Mouse (Mus musculus) midbrain, embryonic 11.5 days (tissue): ENCODE results near the gene Pigf. TPM values are rescaled to one million over a fixed set of nuclear protein-coding genes. Genes with fewer than 3 reads are reported as not detected.

Experiments used
- ATAC-seq: fragments of 200-750 bp; cut with Nextera tagmentation; 2 replicates; pipeline ENCODE4 v1.8.0; 2017; ENCODE audit warnings: moderate TSS enrichment, moderate library complexity; ENCODE audit not compliant: low FRiP score
- DNase-seq: peaks from one replicate; pipeline ENCODE4 v3.0.0; 2015; ENCODE audit warnings: low spot score; ENCODE audit errors: missing footprints
- H3K27ac ChIP-seq: fragments of 300-500 bp; sonication (generic); 2 replicates; pipeline ENCODE4 v1.5.1; 2014; ENCODE audit warnings: low read depth, low read length
- H3K27me3 ChIP-seq: fragments of 300-500 bp; sonication (generic); 2 replicates; pipeline ENCODE4 v1.6.1; 2014; ENCODE audit warnings: mild to moderate bottlenecking, low read length, moderate library complexity, mixed read lengths; ENCODE audit not compliant: control insufficient read depth, insufficient read depth
- H3K36me3 ChIP-seq: fragments of 300-500 bp; sonication (generic); 2 replicates; pipeline ENCODE4 v1.6.1; 2014; ENCODE audit warnings: mild to moderate bottlenecking, low read length, moderate library complexity, mixed read lengths; ENCODE audit not compliant: control insufficient read depth, insufficient read depth
- H3K4me1 ChIP-seq: fragments of 300-500 bp; sonication (generic); 2 replicates; pipeline ENCODE4 v1.6.1; 2014; ENCODE audit warnings: low read length; ENCODE audit not compliant: control insufficient read depth, insufficient read depth
- H3K4me2 ChIP-seq: fragments of 300-500 bp; sonication (generic); 2 replicates; pipeline ENCODE4 v1.6.1; 2014; ENCODE audit warnings: mild to moderate bottlenecking, moderate library complexity
- H3K4me3 ChIP-seq: fragments of 300-500 bp; sonication (generic); 2 replicates; pipeline ENCODE4 v1.5.1; 2014; ENCODE audit warnings: low read depth, low read length
- H3K9ac ChIP-seq: fragments of 300-500 bp; sonication (generic); 2 replicates; pipeline ENCODE4 v1.6.1; 2014; ENCODE audit warnings: low read length
- H3K9me3 ChIP-seq: fragments of 300-500 bp; sonication (generic); 2 replicates; pipeline ENCODE4 v1.6.1; 2016; ENCODE audit warnings: low read length; ENCODE audit not compliant: control insufficient read depth
- WGBS: fragments of 180-500 bp; shearing (Covaris S2); extraction: QIAGEN DNeasy Blood & Tissue Kit; methylation state at CpG from one replicate; pipeline ENCODE4 v1.1.7; 2014; 5-methylcytosine and 5-hydroxymethylcytosine counted together
- polyA plus RNA-seq: library from polyadenylated mRNA; unstranded; fragments of >200 nt; fragmentation: Nextera tagmentation; extraction: Ambion mirVana; gene quantifications from 2 replicates; pipeline ENCODE4 v1.2.1, GENCODE M21; 2014

Gene Pigf
- polyA plus RNA-seq, 1 experiment from 2014 or later: 50.2 TPM

- no peaks in the 10 kb centered on the region for H3K27me3 ChIP-seq
- H3K4me2 ChIP-seq: no peak overlapping the region
- H3K36me3 ChIP-seq: no peaks in the 10 kb centered on the region
- DNase-seq: no peak
- 91% methylated on average over 7 of the region's 7 CpGs for WGBS
- H3K27ac ChIP-seq: no peak overlapping the region
- no peak overlapping the region for H3K9ac ChIP-seq
- H3K4me3 ChIP-seq: no peak overlapping the region
- H3K4me1 ChIP-seq: no peaks in the 10 kb centered on the region
- no peak for ATAC-seq
- H3K9me3 ChIP-seq: no peaks in the 10 kb centered on the region
Observed at GRCm38 (mm10) chr17:87056761-87057160, 31.6 kb upstream of the Pigf start.

GRCm38 (mm10) chr17:87055663-87056062 lies 30.5 kb upstream of the Pigf start:
- Histone ChIP-seq H3K4me1 (no peaks in the 10 kb centered on the region), H3K27ac (no peak overlapping the region), H3K4me3 (no peak overlapping the region), H3K9me3 (no peaks in the 10 kb centered on the region), H3K9ac (no peak overlapping the region), H3K36me3 (no peaks in the 10 kb centered on the region), H3K27me3 (no peaks in the 10 kb centered on the region), H3K4me2 (no peak overlapping the region)
- no peak for DNase-seq
- 71% methylated on average over 1 of the region's 1 CpGs for WGBS
- no peak for ATAC-seq

GRCm38 (mm10) chr17:87055051-87055459 lies 29.8 kb upstream of the Pigf start:
- Histone ChIP-seq H3K4me2 (no peak overlapping the region), H3K4me1 (no peaks in the 10 kb centered on the region), H3K4me3 (no peak overlapping the region), H3K27ac (no peak overlapping the region), H3K36me3 (no peaks in the 10 kb centered on the region), H3K9ac (no peak overlapping the region), H3K9me3 (no peaks in the 10 kb centered on the region), H3K27me3 (no peaks in the 10 kb centered on the region)
- WGBS: 43% methylated on average over 5 of the region's 5 CpGs
- ATAC-seq (no peak), DNase-seq (no peak)

GRCm38 (mm10) chr17:87053921-87054320 lies 28.7 kb upstream of the Pigf start:
- 73% methylated on average over 5 of the region's 5 CpGs for WGBS

GRCm38 (mm10) chr17:87052432-87052831 lies 27.2 kb upstream of the Pigf start:
- H3K4me2 ChIP-seq: no peak overlapping the region
- no peaks in the 10 kb centered on the region for H3K27me3 ChIP-seq
- H3K9me3 ChIP-seq: no peaks in the 10 kb centered on the region
- H3K4me1 ChIP-seq: no peaks in the 10 kb centered on the region
- WGBS: 80% methylated on average over 1 of the region's 1 CpGs
- ATAC-seq (no peak), DNase-seq (no peak)
- H3K36me3 ChIP-seq: no peaks in the 10 kb centered on the region
- H3K27ac ChIP-seq: no peak overlapping the region
- no peak overlapping the region for H3K4me3 ChIP-seq
- H3K9ac ChIP-seq: no peak overlapping the region

More at GRCm38 (mm10) chr17:87053921-87054320, 28.7 kb upstream of the Pigf start:
- DNase-seq (no peak), ATAC-seq (no peak)
- Histone ChIP-seq H3K4me2 (no peak overlapping the region), H3K27ac (no peak overlapping the region), H3K27me3 (no peaks in the 10 kb centered on the region), H3K4me3 (no peak overlapping the region), H3K9ac (no peak overlapping the region), H3K4me1 (no peaks in the 10 kb centered on the region), H3K9me3 (no peaks in the 10 kb centered on the region), H3K36me3 (no peaks in the 10 kb centered on the region)

- H3K27me3 ChIP-seq: no peaks in the 10 kb centered on the region
- no peaks in the 10 kb centered on the region for H3K4me1 ChIP-seq
- H3K4me2 ChIP-seq: no peak overlapping the region
- 89% methylated on average over 1 of the region's 1 CpGs for WGBS
- no peak overlapping the region for H3K9ac ChIP-seq
- no peak overlapping the region for H3K4me3 ChIP-seq
- H3K9me3 ChIP-seq: no peaks in the 10 kb centered on the region
- ATAC-seq: no peak
- H3K27ac ChIP-seq: no peak overlapping the region
- no peak for DNase-seq
- H3K36me3 ChIP-seq: no peaks in the 10 kb centered on the region
Observed at GRCm38 (mm10) chr17:87051652-87052051, 26.4 kb upstream of the Pigf start.

GRCm38 (mm10) chr17:87050469-87051175 lies 25.4 kb upstream of the Pigf start:
- H3K27me3 ChIP-seq: no peaks in the 10 kb centered on the region
- ATAC-seq (no peak), DNase-seq (no peak)
- no peaks in the 10 kb centered on the region for H3K9me3 ChIP-seq
- H3K4me3 ChIP-seq: no peak overlapping the region
- no peaks in the 10 kb centered on the region for H3K36me3 ChIP-seq
- no peak overlapping the region for H3K4me2 ChIP-seq
- no peaks in the 10 kb centered on the region for H3K4me1 ChIP-seq
- no peak overlapping the region for H3K9ac ChIP-seq
- H3K27ac ChIP-seq: no peak overlapping the region; the same call in 1 of the 2 replicates
- 64% methylated on average over 9 of the region's 9 CpGs for WGBS

- Histone ChIP-seq H3K36me3 (no peaks in the 10 kb centered on the region), H3K4me3 (no peak overlapping the region), H3K9me3 (no peaks in the 10 kb centered on the region), H3K27me3 (no peaks in the 10 kb centered on the region), H3K27ac (no peak overlapping the region), H3K9ac (no peak overlapping the region), H3K4me2 (no peak overlapping the region), H3K4me1 (no peaks in the 10 kb centered on the region)
- ATAC-seq: no peak
- DNase-seq: no peak
- 60% methylated on average over 5 of the region's 5 CpGs for WGBS
Observed at GRCm38 (mm10) chr17:87049696-87050095, 24.5 kb upstream of the Pigf start.

GRCm38 (mm10) chr17:87044796-87045195 lies 19.6 kb upstream of the Pigf start:
- Histone ChIP-seq H3K9me3 (no peaks in the 10 kb centered on the region), H3K9ac (no peak overlapping the region), H3K27me3 (no peaks in the 10 kb centered on the region), H3K27ac (no peak overlapping the region), H3K4me3 (no peak overlapping the region), H3K4me1 (no peaks in the 10 kb centered on the region), H3K4me2 (no peak overlapping the region), H3K36me3 (no peaks in the 10 kb centered on the region)
- ATAC-seq (no peak), DNase-seq (no peak)
- 84% methylated on average over 8 of the region's 8 CpGs for whole genome bisulfite sequencing
